In the genomic region with DNA sequence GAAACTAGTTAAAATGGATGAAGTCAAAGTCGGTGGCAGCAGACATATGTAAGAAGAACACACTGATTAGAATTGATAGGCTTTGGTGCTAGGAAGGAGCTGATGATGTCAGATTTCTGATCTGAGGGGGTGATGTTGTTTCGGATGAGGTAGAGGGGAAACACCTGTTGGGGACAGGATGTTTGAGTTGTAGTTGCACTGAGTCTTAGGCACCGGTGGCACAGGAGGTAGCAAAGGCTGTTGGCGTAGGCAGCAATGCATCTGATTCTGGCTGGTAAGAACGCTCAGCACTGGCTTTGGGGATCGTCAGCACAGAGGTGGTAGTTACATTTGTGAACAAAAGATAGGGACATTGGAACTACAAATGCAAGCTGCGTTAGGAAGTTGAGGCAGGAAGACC, we compare ENCODE assay signal across 13 mouse cellular contexts. TPM values are rescaled to one million over a fixed set of nuclear protein-coding genes. Genes with fewer than 3 reads are reported as not detected.
DNase-seq lines count a peak whose midpoint lies in the region; ATAC-seq and TF ChIP-seq lines count a peak whose summit lies in the region.
"Had no signal": no experiment of that assay in that cellular context is flagged by ENCODE, and none has a peak within 500 bp of the region (broad histone marks: within the 10 kb centered on the region; RNA-seq: fewer than 3 reads in every experiment).

No protein-coding gene starts in this region.

- H3K4me1 ChIP-seq in spleen, adult 2 months (ENCODE audit: control insufficient read depth, insufficient read depth, insufficient read length) = peaks cover 11% of the 10 kb centered on the region
- H3K4me1 ChIP-seq in forebrain, postnatal 0 days (ENCODE audit: insufficient read depth) = no peaks in the 10 kb centered on the region
- H3K4me1 ChIP-seq: hindbrain, embryonic 13.5 days; limb, embryonic 10.5 days had no signal

- H3K36me3 ChIP-seq in spleen, adult 2 months (ENCODE audit: control insufficient read depth, insufficient read depth, low read length) = no peaks in the 10 kb centered on the region
- H3K36me3 ChIP-seq in splenic B cell, adult 2 months (ENCODE audit: control insufficient read depth, insufficient read depth, low read length, poor library complexity, severe bottlenecking) = no peaks in the 10 kb centered on the region; the same call in 1 of the 2 replicates
- H3K36me3 ChIP-seq in forebrain, postnatal 0 days (ENCODE audit: insufficient read depth) = no peaks in the 10 kb centered on the region
- H3K36me3 ChIP-seq: hindbrain, embryonic 13.5 days; limb, embryonic 10.5 days had no signal

- no peak overlapping the region for H3K9ac ChIP-seq in forebrain, postnatal 0 days
- H3K9ac ChIP-seq: embryonic facial prominence, embryonic 13.5 days; hindbrain, embryonic 13.5 days had no signal

- no peak for TF ChIP-seq CTCF in spleen, adult 2 months (IDR thresholded peaks at IDR 0.05; ENCODE audit: extremely low read depth, insufficient read depth, insufficient read length, insufficient replicate concordance)
- no peak for TF ChIP-seq CTCF in forebrain, postnatal 0 days (IDR thresholded peaks at IDR 0.05; ENCODE audit: low read depth)

- TF ChIP-seq POLR2A in spleen, adult 2 months (IDR thresholded peaks at IDR 0.05; ENCODE audit: low read depth, low read length) = no peak

- no peaks in the 10 kb centered on the region for H3K9me3 ChIP-seq in forebrain, postnatal 0 days (ENCODE audit: low read length)
- H3K9me3 ChIP-seq: embryonic facial prominence, embryonic 13.5 days; hindbrain, embryonic 13.5 days; limb, embryonic 10.5 days had no signal

- peak overlapping the region; percentile 66; the same call in 1 of the 2 replicates for H3K27ac ChIP-seq in spleen, adult 2 months (ENCODE audit: insufficient read depth, low read length)
- H3K27ac ChIP-seq in forebrain, postnatal 0 days (ENCODE audit: low read depth, low read length) = no peak overlapping the region
- H3K27ac ChIP-seq: embryonic facial prominence, embryonic 13.5 days; hindbrain, embryonic 13.5 days; kidney, postnatal 0 days; limb, embryonic 10.5 days had no signal

- H3K4me3 ChIP-seq in spleen, adult 2 months (ENCODE audit: extremely low read depth, insufficient read depth, insufficient read length) = no peak overlapping the region
- H3K4me3 ChIP-seq in forebrain, postnatal 0 days (ENCODE audit: low read depth, low read length) = no peak overlapping the region
- H3K4me3 ChIP-seq: embryonic facial prominence, embryonic 13.5 days; hindbrain, embryonic 13.5 days; limb, embryonic 10.5 days had no signal

- DNase-seq in spleen, adult 2 months (ENCODE audit: low read depth in 1 of 2, low spot score in 2 of 2) = peak; percentile 22 to 69
- DNase-seq in spleen, adult 12 weeks (ENCODE audit: low spot score) = no peak
- DNase-seq in splenic B cell, adult 2 months (ENCODE audit: low read depth, low spot score) = peak; percentile 76
- no peak for DNase-seq in adrenal gland, postnatal 14 days
- no peak for DNase-seq in right cerebral cortex, adult 18-20 months
- DNase-seq in forebrain, postnatal 0 days = no peak
- DNase-seq: cerebellum, postnatal 25 days; lung, postnatal 14 days had no signal

- H3K4me2 ChIP-seq in forebrain, postnatal 0 days (ENCODE audit: low read depth) = no peak overlapping the region
- H3K4me2 ChIP-seq: embryonic facial prominence, embryonic 13.5 days; hindbrain, embryonic 13.5 days had no signal

- 21% methylated on average over 7 of the region's 7 CpGs for WGBS in spleen, adult 2 months
- 87% methylated on average over 7 of the region's 7 CpGs for WGBS in forebrain, postnatal 0 days

- peak; percentile 94 for ATAC-seq in inflammation-experienced regulatory T-cells, adult 6 months
- ATAC-seq in forebrain, postnatal 0 days = no peak

- H3K27me3 ChIP-seq in spleen, adult 2 months (ENCODE audit: control insufficient read depth, insufficient read depth, low read length) = no peaks in the 10 kb centered on the region
- H3K27me3 ChIP-seq in splenic B cell, adult 2 months (ENCODE audit: control insufficient read depth, insufficient read depth, low read length, poor library complexity, severe bottlenecking) = no peaks in the 10 kb centered on the region
- H3K27me3 ChIP-seq in forebrain, postnatal 0 days (ENCODE audit: insufficient read depth, low read length) = no peaks in the 10 kb centered on the region
- H3K27me3 ChIP-seq: embryonic facial prominence, embryonic 13.5 days; hindbrain, embryonic 13.5 days had no signal

RNA-seq across cellular contexts. Expression of gene Tnrc6b, which starts 32.5 kb away (rescaled TPM):
- 22.3 and 28.2 TPM in 2 replicates for polyA plus RNA-seq in spleen, adult 2 months (2012; rRNA removed)
- polyA plus RNA-seq in inflammation-experienced regulatory T-cells, adult 6 months (2017; shearing (Covaris generic)) = 10 to 100 TPM; 37.5 to 60.3 (median 51.2) TPM
- 55.7 and 63.3 TPM in 2 replicates for total RNA-seq in adrenal gland, postnatal 14 days (2021)
- 21.8 and 24.0 TPM in 2 replicates for total RNA-seq in forebrain, postnatal 0 days (2014; rRNA removed)
- polyA plus RNA-seq in forebrain, postnatal 0 days (2015; fragmentation: Nextera tagmentation; extraction: Ambion mirVana) = 10.3 and 21.0 TPM in 2 replicates

Comparison
In these comparisons a context has a peak if more than half of its experiments do, and no peak if none do; other contexts are left out.
1. DNase-seq: peak in spleen, adult 2 months (2 of 2) and splenic B cell, adult 2 months (single experiment); none in spleen, adult 12 weeks (single experiment), adrenal gland, postnatal 14 days (single experiment), right cerebral cortex, adult 18-20 months (single experiment) and forebrain, postnatal 0 days (single experiment).